Mouse (Mus musculus): ENCODE data around the gene Fgf6. TPM values are rescaled to one million over a fixed set of nuclear protein-coding genes. Genes with fewer than 3 reads are reported as not detected.

Gene Fgf6
- polyA plus RNA-seq (2016; fragmentation: Nextera tagmentation; extraction: Ambion mirVana): not detected in 2 replicates

DNA sequence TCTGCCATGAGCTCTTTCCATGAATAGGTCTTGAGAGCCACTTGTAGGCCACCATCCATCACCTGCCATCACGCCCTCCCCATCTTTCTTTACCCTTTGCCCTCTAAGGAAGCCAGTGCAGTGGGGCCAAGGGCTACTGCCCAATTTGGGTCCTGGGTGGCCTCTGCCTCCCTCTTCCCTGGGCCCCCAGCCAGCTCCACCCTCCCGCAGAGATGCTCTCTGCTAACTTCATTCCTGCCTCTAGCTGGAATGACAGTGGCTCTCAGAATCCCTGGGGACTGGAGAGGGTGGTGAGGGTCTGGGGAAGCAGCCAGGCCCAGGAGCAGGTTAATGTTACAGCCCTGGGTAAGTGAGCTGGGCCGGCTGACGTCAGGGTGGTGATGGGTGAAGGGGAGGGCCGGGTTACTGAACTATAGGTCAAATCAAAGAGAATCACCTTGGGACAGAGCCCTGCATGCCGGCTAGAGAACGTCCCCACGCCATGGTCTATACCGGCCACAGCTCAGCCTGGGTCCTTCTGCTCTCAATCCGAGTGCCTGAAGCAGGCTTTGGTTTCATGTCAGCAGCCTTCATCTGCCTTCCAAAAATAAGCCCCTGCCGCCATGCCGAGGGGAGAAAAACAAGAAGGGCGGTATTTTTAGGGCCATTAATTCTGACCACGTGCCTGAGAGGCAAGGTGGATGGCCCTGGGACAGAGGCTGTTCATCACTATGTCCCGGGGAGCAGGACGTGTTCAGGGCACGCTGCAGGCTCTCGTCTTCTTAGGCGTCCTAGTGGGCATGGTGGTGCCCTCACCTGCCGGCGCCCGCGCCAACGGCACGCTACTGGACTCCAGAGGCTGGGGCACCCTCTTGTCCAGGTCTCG is at the start of gene Fgf6:
Gene Fgf6, plus strand, starts transcription at position 681 of the 865 bp plus-strand sequence.
- Histone ChIP-seq H3K36me3 (replicated peaks) (no peaks in the 10 kb centered on the region), H3K9me3 (no peaks in the 10 kb centered on the region), H3K27ac (no peak within 1 kb of the TSS), H3K4me3 (no peak within 1 kb of the TSS), H3K27me3 (ENCODE audit: poor library complexity, severe bottlenecking) (peaks cover 12% of the 10 kb centered on the region), H3K4me1 (peaks cover 21% of the 10 kb centered on the region)
- WGBS: 85% methylated on average over 26 of the region's 26 CpGs
- DNase-seq (ENCODE audit: extremely low spot score, low spot score): no peak

DNA sequence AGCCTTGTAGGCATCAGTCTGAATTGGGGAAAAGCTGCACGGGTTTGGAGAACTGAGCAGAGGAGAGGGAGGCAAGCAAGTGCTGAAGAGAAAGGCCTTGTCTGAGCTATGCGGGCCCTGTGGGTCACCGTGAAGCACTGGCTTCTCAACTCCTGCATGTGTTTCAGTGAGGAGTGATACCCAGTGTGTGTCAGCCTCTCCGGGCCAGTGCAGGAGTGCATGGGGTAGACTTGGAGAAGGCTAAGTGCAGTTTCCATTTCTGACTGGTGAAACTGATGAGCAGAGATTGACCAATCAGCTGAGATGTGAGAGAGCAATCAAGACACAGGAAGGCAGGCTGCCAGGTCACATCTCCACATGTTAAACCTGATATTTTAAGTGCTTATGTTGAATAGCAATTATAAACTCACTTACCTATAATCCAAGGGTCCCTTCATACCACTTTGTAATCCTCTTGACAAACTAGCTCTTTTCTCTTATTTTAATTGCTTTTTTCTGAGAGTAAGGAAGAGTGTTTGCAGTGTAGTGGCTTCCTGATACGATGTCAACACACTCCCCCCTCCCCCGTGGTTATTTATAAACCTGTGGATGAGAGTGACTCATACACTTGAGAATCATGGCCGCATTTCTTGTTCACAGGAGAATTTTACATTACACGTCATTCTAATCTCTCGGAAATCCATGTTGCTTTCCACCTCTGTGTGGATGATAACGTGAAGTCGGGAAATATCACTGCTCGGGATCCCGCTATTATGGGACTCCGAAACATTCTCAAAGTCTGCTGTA is 49.0 kb upstream of the Fgf6 start:
- peaks cover 11% of the 10 kb centered on the region; the same call in 1 of the 2 replicates for H3K36me3 ChIP-seq (replicated peaks)
- H3K9me3 ChIP-seq: no peaks in the 10 kb centered on the region
- DNase-seq (ENCODE audit: extremely low spot score, low spot score): no peak
- no peaks in the 10 kb centered on the region for H3K27me3 ChIP-seq (ENCODE audit: poor library complexity, severe bottlenecking)
- 92% methylated on average over 14 of the region's 14 CpGs for WGBS
- H3K4me3 ChIP-seq: no peak overlapping the region
- H3K27ac ChIP-seq: no peak overlapping the region
- H3K4me1 ChIP-seq: 0 out of 2 replicates have a peak, but pooled peaks cover 2% of the 10 kb centered on the region

DNA sequence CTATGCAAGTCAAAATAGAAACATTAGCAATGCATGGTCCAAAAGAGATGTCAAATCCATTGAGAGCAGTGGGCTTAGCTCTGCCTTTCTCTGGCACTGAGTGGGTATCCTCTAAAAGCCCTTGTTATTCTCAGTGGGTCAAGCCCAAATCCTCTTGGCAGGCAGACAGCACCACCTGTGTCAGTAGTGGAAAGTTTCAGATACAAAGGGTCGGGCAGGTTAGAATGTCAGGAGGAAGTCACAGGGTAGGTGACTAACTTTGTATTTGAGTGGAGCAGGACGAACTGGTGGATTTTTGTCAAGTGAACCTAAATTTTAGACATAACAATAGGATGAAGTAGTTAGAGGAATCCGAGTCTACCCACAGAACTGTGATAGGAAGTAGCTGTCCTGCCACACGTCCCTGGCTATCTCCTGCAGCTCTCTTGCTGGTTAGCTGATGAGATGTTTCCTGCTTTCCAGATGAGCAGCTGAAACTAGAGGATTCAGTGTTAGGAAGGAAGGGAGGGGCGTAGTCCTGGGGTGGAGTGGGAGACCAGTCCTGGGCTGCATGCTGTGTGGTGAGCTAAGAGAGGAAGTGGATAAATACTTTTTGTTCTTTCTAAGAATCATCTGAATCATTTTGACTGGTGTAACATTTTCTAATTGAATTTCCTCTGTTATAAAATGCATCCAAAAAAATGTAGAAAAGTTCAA is 33.7 kb upstream of the Fgf6 start:
- no peak overlapping the region for H3K27ac ChIP-seq
- H3K4me1 ChIP-seq: no peaks in the 10 kb centered on the region
- no peak overlapping the region for H3K4me3 ChIP-seq
- no peaks in the 10 kb centered on the region for H3K36me3 ChIP-seq (replicated peaks)
- no peaks in the 10 kb centered on the region for H3K27me3 ChIP-seq (ENCODE audit: poor library complexity, severe bottlenecking)
- no peaks in the 10 kb centered on the region for H3K9me3 ChIP-seq
- WGBS: 58% methylated on average over 5 of the region's 5 CpGs
- DNase-seq (ENCODE audit: extremely low spot score, low spot score): no peak

DNA sequence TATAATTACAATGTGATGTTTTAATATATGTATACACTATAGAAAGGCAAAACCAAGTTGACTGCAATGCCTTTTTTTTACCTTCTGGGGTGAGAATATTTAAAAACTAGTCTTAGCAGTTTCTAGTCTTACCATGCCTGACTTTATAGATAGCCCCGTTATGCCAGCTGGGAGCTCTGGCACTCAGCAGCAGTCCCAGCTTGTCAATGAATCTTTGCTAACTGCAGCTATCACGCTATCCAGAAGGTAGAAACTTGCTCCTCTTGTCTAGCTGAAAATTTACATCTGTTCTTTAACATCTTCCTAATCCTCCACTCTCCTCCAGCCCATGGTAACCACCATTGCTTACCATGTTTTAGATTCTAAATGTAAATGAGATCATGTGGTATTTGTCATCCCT is 21.7 kb upstream of the Fgf6 start:
- no peaks in the 10 kb centered on the region for H3K27me3 ChIP-seq (ENCODE audit: poor library complexity, severe bottlenecking)
- no peak overlapping the region for H3K27ac ChIP-seq
- no peak overlapping the region for H3K4me3 ChIP-seq
- H3K4me1 ChIP-seq: no peaks in the 10 kb centered on the region
- DNase-seq (ENCODE audit: extremely low spot score, low spot score): no peak
- H3K36me3 ChIP-seq (replicated peaks): no peaks in the 10 kb centered on the region
- 79% methylated on average over 2 of the region's 2 CpGs for WGBS
- H3K9me3 ChIP-seq: no peaks in the 10 kb centered on the region

DNA sequence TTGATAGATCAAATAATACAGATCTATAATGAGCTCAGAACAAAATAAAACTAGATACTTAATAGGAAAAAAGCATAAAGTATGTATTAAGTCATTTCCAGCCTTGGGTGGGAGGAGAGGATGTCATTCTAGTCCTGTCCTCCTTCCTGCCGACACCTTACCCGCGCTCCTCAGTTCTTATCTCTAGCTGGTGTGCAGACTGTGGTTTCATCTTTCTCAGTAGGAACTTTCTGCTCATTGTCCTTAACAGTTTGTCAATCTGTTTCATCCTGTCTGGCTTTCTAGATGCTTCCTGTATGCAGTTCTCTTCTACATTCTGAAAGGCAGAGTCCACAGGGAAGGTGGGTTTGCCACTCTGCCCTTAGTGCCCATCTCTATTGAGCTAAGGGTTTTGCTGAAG is 19.9 kb upstream of the Fgf6 start:
- H3K4me1 ChIP-seq: no peaks in the 10 kb centered on the region
- H3K9me3 ChIP-seq: no peaks in the 10 kb centered on the region
- no peak for DNase-seq (ENCODE audit: extremely low spot score, low spot score)
- H3K27ac ChIP-seq: no peak overlapping the region
- no peaks in the 10 kb centered on the region for H3K27me3 ChIP-seq (ENCODE audit: poor library complexity, severe bottlenecking)
- 88% methylated on average over 3 of the region's 3 CpGs for WGBS
- H3K36me3 ChIP-seq (replicated peaks): no peaks in the 10 kb centered on the region
- no peak overlapping the region for H3K4me3 ChIP-seq

DNA sequence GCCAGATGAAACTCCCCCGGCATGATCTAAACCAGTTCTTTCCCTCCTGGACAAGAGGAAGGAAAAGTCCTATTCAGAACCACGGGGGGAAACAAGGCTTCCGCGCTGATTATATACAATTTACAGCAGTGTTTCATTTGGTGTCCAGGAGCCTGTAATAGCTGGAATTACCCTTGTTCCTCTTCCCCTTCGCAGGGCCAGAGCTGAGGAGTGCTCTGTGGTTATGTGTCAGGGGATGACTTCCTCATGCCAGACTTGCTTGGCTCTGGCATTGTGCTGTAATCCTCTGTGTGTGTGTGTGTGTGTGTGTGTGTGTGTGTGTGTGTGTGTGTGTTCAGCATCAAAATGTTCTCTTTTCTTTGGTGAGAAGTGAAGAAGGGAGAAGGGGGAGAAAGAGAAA is 19.0 kb upstream of the Fgf6 start:
- Histone ChIP-seq H3K36me3 (replicated peaks) (no peaks in the 10 kb centered on the region), H3K4me3 (no peak overlapping the region), H3K27ac (no peak overlapping the region), H3K4me1 (no peaks in the 10 kb centered on the region), H3K27me3 (ENCODE audit: poor library complexity, severe bottlenecking) (no peaks in the 10 kb centered on the region), H3K9me3 (no peaks in the 10 kb centered on the region)
- WGBS: 87% methylated on average over 5 of the region's 5 CpGs
- no peak for DNase-seq (ENCODE audit: extremely low spot score, low spot score)

DNA sequence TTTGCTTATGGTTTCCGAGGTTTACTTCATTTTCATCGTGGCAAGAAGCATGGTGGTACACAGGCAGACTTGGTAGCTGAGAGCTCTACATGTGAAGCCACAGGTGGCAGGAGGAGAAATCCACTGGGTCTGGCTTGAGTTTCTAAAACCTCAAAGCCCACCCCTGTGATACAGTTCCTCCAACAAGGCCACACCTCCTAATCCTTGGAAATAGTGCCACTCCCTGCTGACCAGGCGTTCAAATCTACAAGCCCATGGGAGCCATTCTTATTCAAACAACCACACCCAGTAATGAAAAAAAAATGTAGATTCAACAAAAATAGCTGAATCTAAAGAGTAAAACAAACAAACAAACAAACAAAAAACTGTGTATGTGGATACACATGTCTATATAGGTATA is 9.7 kb upstream of the Fgf6 start:
- no peaks in the 10 kb centered on the region for H3K4me1 ChIP-seq
- no peak for DNase-seq (ENCODE audit: extremely low spot score, low spot score)
- no peaks in the 10 kb centered on the region for H3K27me3 ChIP-seq (ENCODE audit: poor library complexity, severe bottlenecking)
- no peak overlapping the region for H3K27ac ChIP-seq
- no peak overlapping the region for H3K4me3 ChIP-seq
- H3K36me3 ChIP-seq (replicated peaks): no peaks in the 10 kb centered on the region
- no peaks in the 10 kb centered on the region for H3K9me3 ChIP-seq
- WGBS: 95% methylated on average over 3 of the region's 3 CpGs

DNA sequence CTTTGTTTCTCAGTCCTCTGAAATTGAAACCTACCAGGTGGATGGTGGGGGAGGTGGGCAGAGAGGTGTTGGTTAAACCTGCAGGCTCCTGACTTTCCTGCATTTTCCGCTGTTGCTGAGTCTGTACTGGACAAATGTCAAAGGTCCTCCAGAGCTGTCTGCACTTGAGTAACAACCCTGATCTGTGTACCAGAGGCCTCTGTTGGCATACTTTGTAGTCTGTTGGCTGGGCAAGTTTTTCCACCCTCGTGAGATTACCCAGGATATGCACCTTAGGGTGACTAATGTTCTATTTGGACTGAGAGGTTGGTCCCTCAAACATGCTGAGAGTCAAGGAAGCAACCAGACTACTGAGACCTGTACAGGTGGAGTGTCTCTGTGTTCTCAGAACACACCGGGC is 8.8 kb upstream of the Fgf6 start:
- H3K27me3 ChIP-seq (ENCODE audit: poor library complexity, severe bottlenecking): no peaks in the 10 kb centered on the region
- H3K4me1 ChIP-seq: peaks cover under 1% of the 10 kb centered on the region
- H3K36me3 ChIP-seq (replicated peaks): no peaks in the 10 kb centered on the region
- no peak overlapping the region for H3K27ac ChIP-seq
- H3K4me3 ChIP-seq: no peak overlapping the region
- no peaks in the 10 kb centered on the region for H3K9me3 ChIP-seq
- DNase-seq (ENCODE audit: extremely low spot score, low spot score): no peak
- WGBS: 86% methylated on average over 3 of the region's 3 CpGs

DNA sequence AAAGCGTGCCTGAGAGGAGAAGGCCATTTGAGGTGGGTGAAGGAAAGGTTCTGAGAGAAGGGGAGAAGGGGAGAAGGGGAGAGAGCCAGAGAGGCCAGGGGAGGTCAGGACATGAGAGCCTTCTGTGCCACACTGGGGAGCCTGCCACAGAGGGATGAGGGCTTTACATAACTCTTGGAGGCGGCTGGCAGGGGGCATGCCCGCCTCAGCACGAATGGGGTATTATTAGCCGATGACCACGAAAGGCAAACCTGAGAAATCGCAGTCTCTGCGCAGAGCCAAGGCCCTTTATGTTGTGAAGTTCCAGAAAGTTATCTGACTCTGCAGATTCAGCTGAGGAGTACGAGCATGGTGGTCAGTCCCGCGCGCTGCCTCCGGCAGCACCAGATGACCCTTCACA is 5.4 kb upstream of the Fgf6 start:
- Histone ChIP-seq H3K4me3 (no peak overlapping the region), H3K4me1 (peaks cover 8% of the 10 kb centered on the region), H3K27ac (no peak overlapping the region), H3K27me3 (ENCODE audit: poor library complexity, severe bottlenecking) (no peaks in the 10 kb centered on the region; the same call in 1 of the 2 replicates), H3K9me3 (no peaks in the 10 kb centered on the region), H3K36me3 (replicated peaks) (no peaks in the 10 kb centered on the region)
- DNase-seq (ENCODE audit: extremely low spot score, low spot score): no peak
- WGBS: 90% methylated on average over 13 of the region's 13 CpGs

DNA sequence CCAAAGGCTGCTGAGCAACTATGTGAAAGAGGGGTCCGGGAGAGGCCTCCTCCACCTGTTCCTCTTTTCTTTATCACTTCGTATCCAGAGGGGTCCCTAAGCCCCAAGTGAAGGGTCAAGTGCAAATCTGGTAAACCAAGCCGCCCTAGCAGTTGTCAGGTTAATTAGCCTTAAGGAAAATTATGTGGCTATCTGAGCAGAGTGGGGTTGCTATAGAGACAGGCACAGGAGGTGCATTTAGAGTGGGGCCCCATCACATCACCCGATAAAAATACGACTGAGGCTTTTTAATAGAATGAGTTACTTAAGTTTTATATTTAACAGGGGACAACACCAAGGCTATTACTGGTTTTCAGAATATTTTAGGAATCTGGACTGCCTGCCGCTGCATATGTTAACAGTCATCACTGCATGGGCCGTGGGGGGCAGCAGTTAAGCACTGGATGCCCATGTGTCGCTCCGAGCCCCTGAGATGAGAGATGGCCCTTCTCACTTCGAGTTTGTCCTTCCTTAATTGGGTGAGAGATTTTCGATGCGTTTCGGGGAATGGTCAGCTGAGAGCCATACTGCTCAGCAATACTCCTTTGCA is 3.3 kb upstream of the Fgf6 start:
- peaks cover 8% of the 10 kb centered on the region for H3K4me1 ChIP-seq
- no peaks in the 10 kb centered on the region for H3K36me3 ChIP-seq (replicated peaks)
- no peak overlapping the region for H3K4me3 ChIP-seq
- no peaks in the 10 kb centered on the region; the same call in 1 of the 2 replicates for H3K27me3 ChIP-seq (ENCODE audit: poor library complexity, severe bottlenecking)
- no peaks in the 10 kb centered on the region for H3K9me3 ChIP-seq
- DNase-seq (ENCODE audit: extremely low spot score, low spot score): no peak
- H3K27ac ChIP-seq: no peak overlapping the region
- WGBS: 84% methylated on average over 13 of the region's 13 CpGs

DNA sequence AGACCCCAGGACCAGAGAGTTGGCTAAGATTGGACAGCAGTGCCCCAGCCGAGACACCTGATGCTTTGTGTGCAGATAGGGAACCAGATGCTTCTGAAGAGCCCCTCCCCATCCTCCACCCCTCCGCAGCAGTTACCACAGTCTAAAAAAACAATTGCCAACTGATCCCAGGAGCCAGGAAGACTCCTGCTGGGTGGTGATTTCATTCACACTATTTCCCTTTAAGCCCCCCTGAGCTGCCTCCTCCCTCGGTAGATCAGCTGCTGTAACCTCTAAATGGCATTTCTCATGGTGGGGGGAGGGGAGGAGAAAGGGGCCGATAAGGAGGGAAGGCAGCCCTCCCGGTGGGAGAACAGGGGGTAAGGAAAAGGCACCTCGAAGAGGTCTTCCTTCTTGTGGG is 3.9 kb downstream of the Fgf6 start:
- DNase-seq (ENCODE audit: extremely low spot score, low spot score): no peak
- Histone ChIP-seq H3K36me3 (replicated peaks) (no peaks in the 10 kb centered on the region), H3K27ac (0 out of 2 replicates have a peak overlapping the region, but pooled peaks have one; percentile 48), H3K4me1 (peaks cover 23% of the 10 kb centered on the region), H3K4me3 (no peak overlapping the region), H3K9me3 (no peaks in the 10 kb centered on the region), H3K27me3 (ENCODE audit: poor library complexity, severe bottlenecking) (peaks cover 32% of the 10 kb centered on the region)
- WGBS: 4% methylated on average over 6 of the region's 6 CpGs

DNA sequence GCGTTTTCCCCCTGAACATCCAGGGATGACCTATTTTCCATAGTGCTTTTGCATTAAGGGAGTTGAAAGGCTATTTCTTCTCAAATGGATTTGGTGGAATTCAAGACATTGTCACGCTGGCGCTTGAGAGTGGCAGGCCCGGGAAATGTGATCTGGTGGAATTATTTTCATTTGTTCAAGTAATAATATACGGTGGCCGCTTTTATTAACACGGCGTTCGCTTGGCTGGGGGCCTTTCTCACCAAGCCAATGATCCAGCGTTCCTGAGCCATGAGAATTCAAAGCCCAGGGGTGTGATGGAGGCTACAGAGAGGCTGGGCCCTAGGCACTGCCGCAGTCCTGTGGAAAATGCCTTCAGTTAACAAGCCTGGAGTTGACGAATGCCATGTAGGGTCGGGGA is 5.0 kb downstream of the Fgf6 start:
- Histone ChIP-seq H3K4me3 (peak overlapping the region; percentile 0; the same call in 1 of the 2 replicates), H3K27ac (no peak overlapping the region), H3K9me3 (no peaks in the 10 kb centered on the region), H3K27me3 (ENCODE audit: poor library complexity, severe bottlenecking) (peaks cover 32% of the 10 kb centered on the region), H3K36me3 (replicated peaks) (no peaks in the 10 kb centered on the region), H3K4me1 (peaks cover 23% of the 10 kb centered on the region)
- no peak for DNase-seq (ENCODE audit: extremely low spot score, low spot score)
- 16% methylated on average over 13 of the region's 13 CpGs for WGBS

Data from forebrain, embryonic 10.5 days (tissue).